Mouse (Mus musculus): Measurements from ENCODE around the gene Clmn. TPM values are rescaled to one million over a fixed set of nuclear protein-coding genes. Genes with fewer than 3 reads are reported as not detected.

The Clmn gene
- polyA plus RNA-seq, 1 experiment from 2014 or later, result 8.8 TPM

DNA sequence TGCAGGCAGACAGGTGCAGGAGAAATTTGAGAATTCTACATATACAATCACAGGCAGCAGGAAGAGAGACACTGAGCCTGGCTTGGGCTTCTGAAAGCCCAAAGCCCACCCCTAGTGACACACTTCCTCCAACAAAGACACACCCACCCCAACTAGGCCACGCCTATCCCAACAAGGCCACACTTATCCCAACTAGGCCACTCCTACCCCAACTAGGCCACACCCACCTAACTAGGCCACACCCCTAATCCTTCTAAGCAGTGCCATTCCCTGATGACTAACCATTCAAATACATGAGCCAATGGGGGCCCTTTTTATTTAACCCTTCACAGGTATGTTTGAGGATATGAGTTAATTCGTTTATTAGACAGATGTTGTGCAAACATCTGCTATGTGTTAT is 42.3 kb upstream of the Clmn start:
- no peak overlapping the region for H3K27ac ChIP-seq (ENCODE audit: low read depth, low read length)
- no peak overlapping the region for H3K4me2 ChIP-seq (replicated peaks; ENCODE audit: low read depth)
- H3K36me3 ChIP-seq (ENCODE audit: control insufficient read depth, insufficient read depth), result no peaks in the 10 kb centered on the region
- no peak overlapping the region for H3K9ac ChIP-seq (ENCODE audit: low read depth, low read length)
- H3K4me1 ChIP-seq (replicated peaks; ENCODE audit: control insufficient read depth, insufficient read depth, low read length), result no peaks in the 10 kb centered on the region
- WGBS, result 90% methylated on average over 2 of the region's 2 CpGs
- ATAC-seq, result no peak
- H3K27me3 ChIP-seq (replicated peaks; ENCODE audit: control insufficient read depth, insufficient read depth, low read length), result no peaks in the 10 kb centered on the region
- no peak overlapping the region for H3K4me3 ChIP-seq (ENCODE audit: low read depth, low read length)
- no peaks in the 10 kb centered on the region for H3K9me3 ChIP-seq (ENCODE audit: control insufficient read depth)
- no peak for TF ChIP-seq CTCF (IDR thresholded peaks at IDR 0.05; ENCODE audit: low read depth)

DNA sequence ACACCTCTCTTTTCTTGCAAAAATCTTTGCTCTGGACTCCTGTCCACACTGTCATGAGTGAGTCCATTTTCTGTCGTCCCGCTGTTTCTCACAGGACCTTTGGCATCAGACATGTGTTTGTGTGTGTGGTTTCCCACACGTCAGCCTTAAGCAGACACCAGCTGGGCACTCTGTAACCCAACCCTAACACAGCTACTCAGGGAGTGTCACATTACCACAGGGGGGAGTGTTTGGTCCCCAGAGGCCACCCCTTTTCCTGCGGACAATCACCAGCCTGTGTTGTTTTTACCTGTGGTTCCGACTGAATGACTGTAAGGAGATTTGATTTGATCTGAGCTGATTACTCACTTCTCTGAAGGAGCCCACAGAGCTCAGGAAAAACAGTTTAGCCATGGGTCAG is 39.3 kb upstream of the Clmn start:
- ATAC-seq, result 0 out of 2 replicates have a peak, but pooled peaks have one; percentile 29
- Histone ChIP-seq H3K27ac (ENCODE audit: low read depth, low read length) (no peak overlapping the region), H3K9me3 (ENCODE audit: control insufficient read depth) (no peaks in the 10 kb centered on the region), H3K9ac (ENCODE audit: low read depth, low read length) (no peak overlapping the region), H3K4me2 (replicated peaks; ENCODE audit: low read depth) (no peak overlapping the region), H3K27me3 (replicated peaks; ENCODE audit: control insufficient read depth, insufficient read depth, low read length) (no peaks in the 10 kb centered on the region), H3K4me3 (ENCODE audit: low read depth, low read length) (no peak overlapping the region), H3K36me3 (ENCODE audit: control insufficient read depth, insufficient read depth) (no peaks in the 10 kb centered on the region), H3K4me1 (replicated peaks; ENCODE audit: control insufficient read depth, insufficient read depth, low read length) (no peaks in the 10 kb centered on the region)
- 0 out of 2 replicates have a peak, but pooled peaks have one; percentile 14 for TF ChIP-seq CTCF (IDR thresholded peaks at IDR 0.05; ENCODE audit: low read depth)
- 21% methylated on average over 5 of the region's 5 CpGs for WGBS

DNA sequence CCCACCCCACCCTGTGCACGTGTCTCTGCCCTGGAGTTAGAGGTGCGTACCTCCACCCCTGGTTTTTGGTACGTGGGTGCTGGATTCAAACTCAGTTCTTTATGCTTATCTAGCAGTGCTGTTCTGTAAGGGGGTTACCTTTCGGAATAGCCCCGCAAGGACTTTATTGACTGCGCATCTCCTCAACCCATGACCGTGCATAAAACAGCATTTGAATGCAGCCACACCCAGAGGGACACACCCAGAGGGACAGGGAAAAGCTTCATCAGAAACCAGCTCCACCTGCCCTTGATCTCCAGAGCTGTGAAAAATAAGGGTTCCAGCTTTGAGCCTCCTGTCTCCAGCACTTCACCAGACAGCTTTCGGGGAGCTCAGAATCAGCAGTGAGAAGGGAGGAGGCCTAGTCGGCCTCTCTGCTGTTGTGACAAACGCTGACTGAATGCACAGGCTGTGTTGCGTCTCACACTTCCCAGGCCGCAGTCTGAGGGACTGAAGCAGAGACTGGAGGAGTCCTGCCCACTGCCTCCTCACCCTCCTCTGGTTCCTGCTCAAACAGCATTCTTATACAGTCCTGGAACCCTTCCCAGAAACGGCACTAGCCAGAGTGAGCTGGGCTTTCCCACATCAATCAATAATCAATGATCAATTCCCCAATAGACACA is 37.6 kb upstream of the Clmn start:
- no peaks in the 10 kb centered on the region for H3K36me3 ChIP-seq (ENCODE audit: control insufficient read depth, insufficient read depth)
- no peak for TF ChIP-seq CTCF (IDR thresholded peaks at IDR 0.05; ENCODE audit: low read depth)
- no peak overlapping the region for H3K4me2 ChIP-seq (replicated peaks; ENCODE audit: low read depth)
- no peak overlapping the region for H3K4me3 ChIP-seq (ENCODE audit: low read depth, low read length)
- 71% methylated on average over 13 of the region's 13 CpGs for WGBS
- no peak for ATAC-seq
- no peak overlapping the region for H3K27ac ChIP-seq (ENCODE audit: low read depth, low read length)
- H3K27me3 ChIP-seq (replicated peaks; ENCODE audit: control insufficient read depth, insufficient read depth, low read length), result no peaks in the 10 kb centered on the region
- no peak overlapping the region for H3K9ac ChIP-seq (ENCODE audit: low read depth, low read length)
- no peaks in the 10 kb centered on the region for H3K9me3 ChIP-seq (ENCODE audit: control insufficient read depth)
- H3K4me1 ChIP-seq (replicated peaks; ENCODE audit: control insufficient read depth, insufficient read depth, low read length), result no peaks in the 10 kb centered on the region

DNA sequence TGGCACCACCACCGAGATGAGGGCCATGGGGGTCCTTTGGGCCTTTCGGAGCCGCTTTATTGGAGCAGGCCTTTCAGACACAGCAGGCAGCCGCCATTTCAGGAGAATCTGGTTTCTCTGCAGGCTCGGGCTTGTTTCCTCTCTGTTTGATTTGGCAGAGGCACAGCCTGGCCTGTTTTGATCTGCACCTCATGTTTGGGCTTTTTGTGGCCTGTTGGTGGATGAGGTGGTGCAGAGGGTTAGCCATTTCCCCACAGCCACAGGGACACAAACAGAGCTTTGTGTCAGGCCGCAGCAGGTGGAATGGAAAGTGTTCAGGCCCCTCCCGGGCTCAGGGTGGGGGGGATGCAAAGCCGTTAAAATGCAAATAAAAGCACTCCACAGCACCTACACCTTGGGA is 36.4 kb upstream of the Clmn start:
- Histone ChIP-seq H3K4me2 (replicated peaks; ENCODE audit: low read depth) (no peak overlapping the region), H3K27ac (ENCODE audit: low read depth, low read length) (no peak overlapping the region), H3K9me3 (ENCODE audit: control insufficient read depth) (no peaks in the 10 kb centered on the region), H3K27me3 (replicated peaks; ENCODE audit: control insufficient read depth, insufficient read depth, low read length) (no peaks in the 10 kb centered on the region), H3K36me3 (ENCODE audit: control insufficient read depth, insufficient read depth) (no peaks in the 10 kb centered on the region), H3K4me3 (ENCODE audit: low read depth, low read length) (no peak overlapping the region), H3K9ac (ENCODE audit: low read depth, low read length) (no peak overlapping the region), H3K4me1 (replicated peaks; ENCODE audit: control insufficient read depth, insufficient read depth, low read length) (no peaks in the 10 kb centered on the region)
- TF ChIP-seq CTCF (IDR thresholded peaks at IDR 0.05; ENCODE audit: low read depth), result no peak
- WGBS, result 69% methylated on average over 8 of the region's 8 CpGs
- no peak for ATAC-seq

DNA sequence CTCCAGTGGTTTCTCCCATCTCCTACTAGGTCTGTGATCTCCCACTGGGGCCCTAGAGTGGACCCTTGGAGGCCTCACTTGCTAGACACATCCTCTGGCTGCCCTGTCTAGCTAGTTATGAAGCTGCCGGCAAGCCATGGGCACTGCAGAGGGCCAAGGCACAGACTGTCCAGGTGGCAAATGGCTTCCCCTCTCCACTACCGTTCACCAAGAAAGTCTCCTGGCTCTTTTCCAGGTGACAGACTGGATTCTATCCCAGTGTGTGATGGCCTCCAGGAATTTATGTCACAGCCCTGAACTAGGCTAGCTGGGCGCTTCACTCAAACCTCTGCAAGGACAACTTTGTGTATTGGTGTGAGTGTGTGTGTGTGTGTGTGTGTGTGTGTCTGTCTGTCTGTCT is 35.0 kb upstream of the Clmn start:
- Histone ChIP-seq H3K4me3 (ENCODE audit: low read depth, low read length) (no peak overlapping the region), H3K27me3 (replicated peaks; ENCODE audit: control insufficient read depth, insufficient read depth, low read length) (no peaks in the 10 kb centered on the region), H3K4me1 (replicated peaks; ENCODE audit: control insufficient read depth, insufficient read depth, low read length) (no peaks in the 10 kb centered on the region), H3K9me3 (ENCODE audit: control insufficient read depth) (no peaks in the 10 kb centered on the region), H3K36me3 (ENCODE audit: control insufficient read depth, insufficient read depth) (no peaks in the 10 kb centered on the region), H3K9ac (ENCODE audit: low read depth, low read length) (no peak overlapping the region), H3K4me2 (replicated peaks; ENCODE audit: low read depth) (no peak overlapping the region), H3K27ac (ENCODE audit: low read depth, low read length) (no peak overlapping the region)
- ATAC-seq, result no peak
- no peak for TF ChIP-seq CTCF (IDR thresholded peaks at IDR 0.05; ENCODE audit: low read depth)
- WGBS, result 69% methylated on average over 3 of the region's 3 CpGs

DNA sequence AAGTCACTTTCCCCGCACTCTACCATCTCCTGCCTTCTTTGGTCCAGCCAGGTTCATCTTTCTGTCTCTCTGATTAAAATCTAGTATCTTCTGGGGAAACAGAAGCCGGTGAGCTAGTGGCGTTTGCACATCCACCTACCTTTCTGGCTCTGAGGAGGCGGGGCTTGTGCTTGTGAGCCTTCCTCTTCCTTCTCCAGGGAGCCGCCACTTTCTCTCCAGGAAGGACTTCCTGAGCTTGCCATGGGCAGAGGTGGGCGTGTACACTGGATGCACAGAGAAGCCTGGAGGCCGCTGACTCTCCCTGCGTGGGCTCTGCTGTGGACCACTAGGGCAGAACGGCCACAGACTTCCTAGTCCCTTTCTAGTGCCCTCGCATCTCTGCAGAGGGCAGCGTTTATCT is 34.3 kb upstream of the Clmn start:
- Histone ChIP-seq H3K4me3 (ENCODE audit: low read depth, low read length) (no peak overlapping the region), H3K9me3 (ENCODE audit: control insufficient read depth) (no peaks in the 10 kb centered on the region), H3K9ac (ENCODE audit: low read depth, low read length) (no peak overlapping the region), H3K36me3 (ENCODE audit: control insufficient read depth, insufficient read depth) (no peaks in the 10 kb centered on the region), H3K4me2 (replicated peaks; ENCODE audit: low read depth) (no peak overlapping the region), H3K4me1 (replicated peaks; ENCODE audit: control insufficient read depth, insufficient read depth, low read length) (no peaks in the 10 kb centered on the region), H3K27ac (ENCODE audit: low read depth, low read length) (no peak overlapping the region), H3K27me3 (replicated peaks; ENCODE audit: control insufficient read depth, insufficient read depth, low read length) (0 out of 2 replicates have a peak, but pooled peaks cover 2% of the 10 kb centered on the region)
- whole genome bisulfite sequencing, result 42% methylated on average over 11 of the region's 11 CpGs
- TF ChIP-seq CTCF (IDR thresholded peaks at IDR 0.05; ENCODE audit: low read depth), result no peak
- peak; percentile 54 for ATAC-seq

All from intestine, postnatal 0 days (tissue).